Mouse (Mus musculus) MEL (cell line): Measurements from ENCODE around the gene Pgap3.

ENCODE experiments used
- CHD1 ChIP-seq: IDR thresholded peaks from 2 replicates; pipeline ENCODE4 v1.6.1; 2012; ENCODE audit warnings: low read depth, mild to moderate bottlenecking, inconsistent platforms, low read length, improper control_type of control experiment
- CTCF ChIP-seq, 3 experiments: IDR thresholded peaks in 2 of 3; conservative IDR thresholded peaks in 1 of 3; 2 replicates each; pipeline ENCODE4 v1.5.1; 2011 to 2012; ENCODE audit warnings: low read length in 3 of 3, low read depth in 2 of 3, mild to moderate bottlenecking in 2 of 3, improper control_type of control experiment in 1 of 3, inconsistent platforms in 1 of 3, mixed read lengths in 1 of 3, moderate library complexity in 1 of 3; ENCODE audit not compliant: control insufficient read depth in 1 of 3, insufficient read depth in 1 of 3, poor library complexity in 1 of 3, severe bottlenecking in 1 of 3
- POLR2A ChIP-seq, 2 experiments: IDR thresholded peaks; 2 replicates each; pipeline ENCODE4 v1.6.1; 2011 to 2012; ENCODE audit warnings: low read length in 2 of 2, mild to moderate bottlenecking in 2 of 2, control low read depth in 1 of 2, improper control_type of control experiment in 1 of 2, low read depth in 1 of 2, moderate library complexity in 1 of 2; ENCODE audit not compliant: control insufficient read depth in 1 of 2, insufficient read depth in 1 of 2, poor library complexity in 1 of 2
- SIN3A ChIP-seq: IDR thresholded peaks from 2 replicates; pipeline ENCODE4 v1.6.1; 2012; ENCODE audit warnings: low read length, improper control_type of control experiment, inconsistent platforms
- SMC3 ChIP-seq: IDR thresholded peaks from 2 replicates; pipeline ENCODE4 v1.6.1; 2011; ENCODE audit warnings: low read depth, low read length, improper control_type of control experiment
- TBP ChIP-seq: IDR thresholded peaks from 2 replicates; pipeline ENCODE4 v1.8.0; 2011; ENCODE audit warnings: low read depth, low read length, improper control_type of control experiment
- UBTF ChIP-seq: IDR thresholded peaks from 2 replicates; pipeline ENCODE4 v1.6.1; 2012; ENCODE audit warnings: low read depth, mild to moderate bottlenecking, inconsistent platforms, low read length, improper control_type of control experiment, moderate library complexity, borderline replicate concordance; ENCODE audit not compliant: insufficient read depth

DNA sequence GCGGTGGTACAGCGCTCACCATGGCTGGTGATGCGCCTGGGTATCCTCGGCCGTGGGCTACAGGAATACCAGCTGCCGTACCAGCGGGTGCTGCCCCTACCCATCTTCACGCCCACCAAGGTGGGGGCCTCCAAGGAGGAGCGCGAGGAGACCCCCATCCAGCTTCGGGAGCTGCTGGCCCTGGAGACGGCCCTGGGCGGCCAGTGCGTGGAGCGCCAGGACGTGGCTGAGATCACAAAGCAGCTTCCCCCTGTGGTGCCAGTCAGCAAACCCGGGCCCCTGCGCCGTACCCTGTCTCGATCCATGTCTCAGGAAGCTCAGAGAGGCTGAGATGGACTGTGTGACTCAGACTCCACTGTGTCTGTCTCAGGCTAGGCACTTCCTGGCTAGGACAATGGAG lies 16.1 kb downstream of the Pgap3 start:
- TF ChIP-seq CHD1 (no peak), POLR2A (IDR thresholded peaks at IDR 0.05; ENCODE audit: control insufficient read depth in 1 of 2, insufficient read depth in 1 of 2, low read depth in 1 of 2, low read length in 2 of 2, poor library complexity in 1 of 2) (no peak), SIN3A (no peak), CTCF (IDR thresholded peaks at IDR 0.05 in 2 of 3, conservative IDR thresholded peaks at IDR 0.05 in 1 of 3; ENCODE audit: control insufficient read depth in 1 of 3, insufficient read depth in 1 of 3, low read depth in 2 of 3, low read length in 3 of 3, poor library complexity in 1 of 3, severe bottlenecking in 1 of 3) (no peak), TBP (no peak), UBTF (no peak), SMC3 (no peak)
